Mouse (Mus musculus): ENCODE measurements at regions not wholly inside any gene's neighbourhood (a gene's known extent, or its start where the extent isn't known, plus 50 kb on each side); places are given as distances from the start of the nearest gene placed in this dataset.

GRCm38 (mm10) chr11:45495246-45495645 is 356.6 kb upstream of the Clint1 start:
- WGBS (ENCODE audit: insufficient replicate concordance): 50% methylated on average over 1 of the region's 1 CpGs
- H3K27me3 ChIP-seq: no peaks in the 10 kb centered on the region
- no peaks in the 10 kb centered on the region for H3K4me1 ChIP-seq (replicated peaks)
- no peak for ATAC-seq (ENCODE audit: insufficient read depth)
- no peak overlapping the region for H3K4me3 ChIP-seq (replicated peaks)
- no peaks in the 10 kb centered on the region for H3K36me3 ChIP-seq (replicated peaks)
- no peak overlapping the region for H3K9ac ChIP-seq
- no peak overlapping the region for H3K4me2 ChIP-seq
- no peaks in the 10 kb centered on the region for H3K9me3 ChIP-seq (replicated peaks)
- no peak overlapping the region for H3K27ac ChIP-seq (replicated peaks)

DNA sequence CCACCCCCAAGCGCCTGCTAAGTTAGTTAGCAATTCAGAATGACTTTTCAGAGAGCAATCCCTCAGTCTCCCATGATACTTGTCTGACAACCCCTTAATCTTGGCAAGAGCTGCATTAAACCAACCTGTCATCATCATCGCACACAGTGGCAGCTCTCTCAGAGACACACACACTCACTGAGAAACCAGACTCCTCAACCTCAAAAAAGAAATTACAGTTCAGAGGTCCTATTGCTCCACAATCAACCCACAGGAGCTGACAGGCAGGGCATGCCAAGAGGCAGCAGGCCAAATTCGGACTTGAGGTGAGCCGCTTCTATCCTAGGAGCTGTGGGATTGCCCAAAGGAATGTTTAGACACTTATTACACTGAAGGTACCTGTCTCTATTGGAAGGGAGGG is 343.3 kb upstream of the Clint1 start:
- Histone ChIP-seq H3K4me2 (no peak overlapping the region), H3K27me3 (no peaks in the 10 kb centered on the region), H3K27ac (replicated peaks) (no peak overlapping the region), H3K4me3 (replicated peaks) (no peak overlapping the region), H3K4me1 (replicated peaks) (no peaks in the 10 kb centered on the region), H3K36me3 (replicated peaks) (no peaks in the 10 kb centered on the region), H3K9ac (no peak overlapping the region), H3K9me3 (replicated peaks) (no peaks in the 10 kb centered on the region)
- no peak for ATAC-seq (ENCODE audit: insufficient read depth)
- WGBS (ENCODE audit: insufficient replicate concordance): 38% methylated on average over 4 of the region's 4 CpGs

GRCm38 (mm10) chr11:45509278-45509677 is 342.6 kb upstream of the Clint1 start:
- no peaks in the 10 kb centered on the region for H3K36me3 ChIP-seq (replicated peaks)
- H3K9ac ChIP-seq: no peak overlapping the region
- no peak overlapping the region for H3K27ac ChIP-seq (replicated peaks)
- H3K9me3 ChIP-seq (replicated peaks): no peaks in the 10 kb centered on the region
- no peak overlapping the region for H3K4me3 ChIP-seq (replicated peaks)
- no peaks in the 10 kb centered on the region for H3K4me1 ChIP-seq (replicated peaks)
- no peak for ATAC-seq (ENCODE audit: insufficient read depth)
- WGBS (ENCODE audit: insufficient replicate concordance): 30% methylated on average over 2 of the region's 2 CpGs
- no peak overlapping the region for H3K4me2 ChIP-seq
- no peaks in the 10 kb centered on the region for H3K27me3 ChIP-seq

DNA sequence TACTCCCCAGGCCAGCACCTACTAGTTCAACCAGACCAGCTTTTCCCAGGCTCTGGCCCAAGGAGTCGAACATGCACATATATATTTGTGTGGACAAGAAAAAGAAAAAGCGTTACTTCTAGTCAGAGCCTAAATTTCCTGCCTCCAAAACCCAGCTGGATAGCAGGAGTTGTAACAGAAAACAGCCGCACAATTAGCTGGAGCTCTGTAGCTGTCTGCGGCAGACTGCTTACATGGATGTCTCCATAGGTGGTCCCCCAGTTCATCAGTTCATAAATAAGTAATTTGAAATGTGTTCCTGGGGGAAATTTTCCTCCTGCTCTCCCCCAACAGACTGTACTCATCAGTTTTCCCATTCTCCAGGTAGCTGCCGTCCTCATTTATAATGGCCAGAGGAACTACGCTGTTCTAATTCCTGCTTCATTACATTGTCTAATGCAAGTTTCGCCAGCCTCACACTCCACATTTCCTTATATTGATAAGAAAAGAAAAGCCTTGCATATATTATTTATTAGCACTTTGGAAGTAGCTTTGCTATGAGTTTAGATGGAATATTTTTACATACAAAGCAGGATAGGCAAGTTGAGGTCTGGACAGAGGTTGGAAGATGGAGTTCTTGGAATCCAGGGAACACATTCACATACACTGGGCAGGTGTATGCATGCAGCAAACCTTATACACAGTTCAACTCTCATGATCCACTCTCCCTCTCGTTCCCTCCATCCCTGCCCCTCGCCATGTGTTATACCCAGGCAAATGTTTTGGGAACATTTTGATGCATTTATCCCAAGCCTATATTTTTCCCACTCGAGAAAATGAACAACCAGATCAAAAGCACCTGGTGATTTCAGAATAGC is 337.2 kb upstream of the Clint1 start:
- Histone ChIP-seq H3K4me2 (no peak overlapping the region), H3K4me3 (replicated peaks) (no peak overlapping the region), H3K4me1 (replicated peaks) (no peaks in the 10 kb centered on the region), H3K9ac (no peak overlapping the region), H3K9me3 (replicated peaks) (no peaks in the 10 kb centered on the region), H3K27ac (replicated peaks) (no peak overlapping the region), H3K27me3 (no peaks in the 10 kb centered on the region), H3K36me3 (replicated peaks) (no peaks in the 10 kb centered on the region)
- 59% methylated on average over 10 of the region's 10 CpGs for WGBS (ENCODE audit: insufficient replicate concordance)
- ATAC-seq (ENCODE audit: insufficient read depth): no peak

DNA sequence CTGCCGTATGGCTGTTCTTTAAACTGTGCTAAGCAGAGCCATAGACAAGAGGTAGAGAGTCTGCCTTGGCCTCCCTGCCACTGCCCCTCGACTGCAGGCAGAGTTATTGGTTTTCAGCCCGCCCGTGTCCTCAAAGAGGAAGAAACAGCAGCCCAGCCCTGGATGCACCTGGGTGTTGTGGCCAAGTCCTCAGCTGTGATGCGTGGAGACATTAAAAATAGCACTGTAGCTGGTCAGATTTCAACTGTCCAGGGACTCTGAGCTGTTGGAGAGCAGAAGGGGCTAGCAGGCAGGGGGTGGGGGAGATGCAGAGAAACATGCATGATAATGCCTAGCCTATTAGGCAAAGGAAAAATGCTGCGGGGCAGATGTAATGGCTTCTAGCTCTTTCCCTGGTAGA is 327.1 kb upstream of the Clint1 start:
- Histone ChIP-seq H3K9me3 (replicated peaks) (no peaks in the 10 kb centered on the region), H3K4me1 (replicated peaks) (no peaks in the 10 kb centered on the region), H3K9ac (no peak overlapping the region), H3K27me3 (no peaks in the 10 kb centered on the region), H3K27ac (replicated peaks) (no peak overlapping the region), H3K4me3 (replicated peaks) (no peak overlapping the region), H3K36me3 (replicated peaks) (no peaks in the 10 kb centered on the region), H3K4me2 (no peak overlapping the region)
- WGBS (ENCODE audit: insufficient replicate concordance): 41% methylated on average over 6 of the region's 6 CpGs
- ATAC-seq (ENCODE audit: insufficient read depth): no peak

GRCm38 (mm10) chr11:45531044-45531626 is 320.7 kb upstream of the Clint1 start:
- Histone ChIP-seq H3K27ac (replicated peaks) (no peak overlapping the region), H3K4me2 (no peak overlapping the region), H3K36me3 (replicated peaks) (no peaks in the 10 kb centered on the region), H3K4me3 (replicated peaks) (no peak overlapping the region), H3K9me3 (replicated peaks) (no peaks in the 10 kb centered on the region), H3K27me3 (no peaks in the 10 kb centered on the region), H3K9ac (no peak overlapping the region), H3K4me1 (replicated peaks) (no peaks in the 10 kb centered on the region)
- ATAC-seq (ENCODE audit: insufficient read depth): no peak
- WGBS (ENCODE audit: insufficient replicate concordance): 65% methylated on average over 9 of the region's 9 CpGs

GRCm38 (mm10) chr11:45533402-45534056 is 318.3 kb upstream of the Clint1 start:
- Histone ChIP-seq H3K9ac (no peak overlapping the region), H3K4me1 (replicated peaks) (no peaks in the 10 kb centered on the region), H3K4me2 (no peak overlapping the region), H3K36me3 (replicated peaks) (no peaks in the 10 kb centered on the region), H3K27me3 (no peaks in the 10 kb centered on the region), H3K9me3 (replicated peaks) (no peaks in the 10 kb centered on the region), H3K4me3 (replicated peaks) (no peak overlapping the region), H3K27ac (replicated peaks) (no peak overlapping the region)
- ATAC-seq (ENCODE audit: insufficient read depth): no peak
- 41% methylated on average over 7 of the region's 7 CpGs for WGBS (ENCODE audit: insufficient replicate concordance)

GRCm38 (mm10) chr11:45535501-45536025 is 316.3 kb upstream of the Clint1 start:
- H3K9ac ChIP-seq: no peak overlapping the region
- H3K4me1 ChIP-seq (replicated peaks): no peaks in the 10 kb centered on the region
- ATAC-seq (ENCODE audit: insufficient read depth): no peak
- H3K36me3 ChIP-seq (replicated peaks): no peaks in the 10 kb centered on the region
- H3K4me3 ChIP-seq (replicated peaks): no peak overlapping the region
- no peak overlapping the region for H3K4me2 ChIP-seq
- H3K27ac ChIP-seq (replicated peaks): no peak overlapping the region
- WGBS (ENCODE audit: insufficient replicate concordance): 55% methylated on average over 8 of the region's 8 CpGs
- no peaks in the 10 kb centered on the region for H3K27me3 ChIP-seq
- H3K9me3 ChIP-seq (replicated peaks): no peaks in the 10 kb centered on the region

- H3K36me3 ChIP-seq (replicated peaks): no peaks in the 10 kb centered on the region
- H3K27ac ChIP-seq (replicated peaks): no peak overlapping the region
- H3K4me3 ChIP-seq (replicated peaks): no peak overlapping the region
- H3K4me2 ChIP-seq: no peak overlapping the region
- H3K4me1 ChIP-seq (replicated peaks): no peaks in the 10 kb centered on the region
- no peak for ATAC-seq (ENCODE audit: insufficient read depth)
- H3K27me3 ChIP-seq: no peaks in the 10 kb centered on the region
- 68% methylated on average over 7 of the region's 7 CpGs for WGBS (ENCODE audit: insufficient replicate concordance)
- no peak overlapping the region for H3K9ac ChIP-seq
- H3K9me3 ChIP-seq (replicated peaks): no peaks in the 10 kb centered on the region
Measured at GRCm38 (mm10) chr11:45538011-45538410, 313.8 kb upstream of the Clint1 start.

DNA sequence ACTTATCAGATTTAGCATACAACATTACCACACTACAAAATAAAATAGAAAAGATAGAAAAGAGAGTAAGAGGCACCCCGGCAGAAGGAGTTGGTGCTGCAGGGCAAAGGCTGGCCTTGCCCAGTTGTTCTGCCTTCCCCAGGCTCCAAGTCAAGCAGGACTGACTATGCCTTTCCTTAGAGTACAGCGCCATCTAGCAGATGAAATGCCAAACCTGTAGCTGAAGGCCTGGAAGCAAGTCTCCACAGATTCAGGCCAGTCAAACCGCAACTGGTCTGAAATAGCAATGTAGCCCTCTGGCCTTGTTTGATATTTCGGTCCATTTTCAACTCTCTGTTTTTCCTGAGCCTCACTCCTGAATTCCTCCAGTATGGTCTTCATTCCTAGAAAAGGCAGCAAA is 312.4 kb upstream of the Clint1 start:
- ATAC-seq (ENCODE audit: insufficient read depth): no peak
- Histone ChIP-seq H3K36me3 (replicated peaks) (no peaks in the 10 kb centered on the region), H3K4me1 (replicated peaks) (no peaks in the 10 kb centered on the region), H3K4me2 (no peak overlapping the region), H3K4me3 (replicated peaks) (no peak overlapping the region), H3K27me3 (no peaks in the 10 kb centered on the region), H3K9ac (no peak overlapping the region), H3K27ac (replicated peaks) (no peak overlapping the region), H3K9me3 (replicated peaks) (no peaks in the 10 kb centered on the region)
- 46% methylated on average over 4 of the region's 4 CpGs for WGBS (ENCODE audit: insufficient replicate concordance)

- WGBS (ENCODE audit: insufficient replicate concordance): 37% methylated on average over 3 of the region's 3 CpGs
- ATAC-seq (ENCODE audit: insufficient read depth): no peak
Measured at GRCm38 (mm10) chr11:45544531-45544930, 307.3 kb upstream of the Clint1 start.

More at GRCm38 (mm10) chr11:45544531-45544930, 307.3 kb upstream of the Clint1 start:
- Histone ChIP-seq H3K9ac (no peak overlapping the region), H3K9me3 (replicated peaks) (no peaks in the 10 kb centered on the region), H3K27ac (replicated peaks) (no peak overlapping the region), H3K27me3 (no peaks in the 10 kb centered on the region), H3K4me2 (no peak overlapping the region), H3K36me3 (replicated peaks) (no peaks in the 10 kb centered on the region), H3K4me3 (replicated peaks) (no peak overlapping the region), H3K4me1 (replicated peaks) (no peaks in the 10 kb centered on the region)

Data from liver, embryonic 15.5 days (tissue).